Mouse (Mus musculus) thymus, postnatal 4 days (tissue): ENCODE measurements at regions not wholly inside any gene's neighbourhood (a gene's known extent, or its start where the extent isn't known, plus 50 kb on each side); places are given as distances from the start of the nearest gene placed in this dataset.

Experiments
- DNase-seq: peaks from one replicate; pipeline ENCODE4 v3.0.0; 2021

GRCm38 (mm10) chr5:16424745-16425144, 128.6 kb upstream of the Hgf start:
- DNase-seq: no peak

GRCm38 (mm10) chr5:16425302-16425701, 128.0 kb upstream of the Hgf start:
- no peak for DNase-seq

- no peak for DNase-seq
Observed at GRCm38 (mm10) chr5:16426306-16426705, 127.0 kb upstream of the Hgf start.

- no peak for DNase-seq
Observed at GRCm38 (mm10) chr5:16434586-16434985, 118.7 kb upstream of the Hgf start.

GRCm38 (mm10) chr5:16445056-16445455, 108.2 kb upstream of the Hgf start:
- peak; percentile 16 for DNase-seq

- DNase-seq: no peak
Observed at GRCm38 (mm10) chr5:16446977-16447376, 106.3 kb upstream of the Hgf start.

GRCm38 (mm10) chr5:16461795-16462194, 91.5 kb upstream of the Hgf start:
- no peak for DNase-seq

- no peak for DNase-seq
Observed at GRCm38 (mm10) chr5:16466266-16466665, 87.0 kb upstream of the Hgf start.

GRCm38 (mm10) chr5:16468560-16468959, 84.7 kb upstream of the Hgf start:
- no peak for DNase-seq

GRCm38 (mm10) chr5:16469221-16469620, 84.1 kb upstream of the Hgf start:
- no peak for DNase-seq

GRCm38 (mm10) chr5:16469644-16470275, 83.5 kb upstream of the Hgf start:
- peak; percentile 56 for DNase-seq

GRCm38 (mm10) chr5:16470366-16470982, 82.8 kb upstream of the Hgf start:
- no peak for DNase-seq

- no peak for DNase-seq
Observed at GRCm38 (mm10) chr5:16487969-16488368, 65.3 kb upstream of the Hgf start.

GRCm38 (mm10) chr5:16489803-16490202, 63.5 kb upstream of the Hgf start:
- DNase-seq: no peak

- DNase-seq: no peak
Observed at GRCm38 (mm10) chr5:16499891-16500290, 53.4 kb upstream of the Hgf start.
